Mouse (Mus musculus): ENCODE measurements around the gene Cyp2a4. TPM values are rescaled to one million over a fixed set of nuclear protein-coding genes. Genes with fewer than 3 reads are reported as not detected.
"Not testable (repeated sequence)": the region's sequence is repeated elsewhere in the genome, so short reads cannot be mapped to it uniquely, and the experiment has no call there.

Gene Cyp2a4
- not detected in 2 replicates for polyA plus RNA-seq (2012; ENCODE audit: insufficient read depth, insufficient read length, missing spikeins)

DNA sequence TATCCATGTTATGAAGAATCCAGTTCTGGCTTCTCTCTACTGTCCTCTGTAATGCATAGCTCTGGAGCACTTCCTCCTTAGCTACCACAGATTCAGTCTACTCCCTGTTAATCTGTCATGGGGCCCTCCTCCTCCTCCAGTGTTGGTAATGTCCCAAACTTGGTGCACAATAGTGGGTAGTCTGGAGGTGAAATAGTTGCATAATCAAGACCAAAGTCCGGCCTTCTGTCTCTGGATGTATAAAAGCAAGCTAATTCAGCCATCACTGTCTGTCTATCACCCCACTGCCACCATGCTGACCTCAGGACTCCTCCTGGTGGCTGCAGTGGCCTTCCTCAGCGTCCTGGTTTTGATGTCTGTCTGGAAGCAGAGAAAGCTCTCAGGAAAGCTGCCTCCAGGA, at the start of gene Cyp2a4:
Gene Cyp2a4, plus strand, starts transcription at position 244 of the 400 bp plus-strand sequence.
- not testable (repeated sequence) for H3K4me3 ChIP-seq (ENCODE audit: insufficient read depth, low read depth, low read length); H3K27ac ChIP-seq (replicated peaks; ENCODE audit: low read depth, low read length); H3K4me1 ChIP-seq (ENCODE audit: control insufficient read depth, insufficient read depth, insufficient read length, low read length)

DNA sequence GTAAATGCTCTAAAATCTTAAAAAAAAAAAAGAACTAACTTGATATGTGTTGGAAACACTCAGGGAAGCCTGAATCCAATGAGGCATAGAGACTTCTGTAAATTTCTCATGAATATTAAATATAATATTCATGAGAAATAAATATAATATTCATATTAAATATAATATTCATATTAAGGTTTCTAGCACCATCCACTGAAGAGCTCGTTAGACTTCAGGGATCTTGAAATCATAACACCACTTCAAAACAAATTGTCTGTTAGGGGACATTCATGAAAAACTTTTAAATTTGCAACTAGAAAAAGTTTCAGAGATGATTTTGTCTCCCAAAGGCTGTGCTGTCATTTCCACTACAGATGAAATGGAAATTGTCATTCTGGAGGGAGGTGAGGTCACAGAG, 46.9 kb upstream of the Cyp2a4 start, which contains the start of gene Vmn1r184:
Gene Vmn1r184, plus strand, starts transcription at position 301 of the 400 bp plus-strand sequence.
- not testable (repeated sequence) for H3K4me3 ChIP-seq (ENCODE audit: insufficient read depth, low read depth, low read length); H3K27ac ChIP-seq (replicated peaks; ENCODE audit: low read depth, low read length); H3K4me1 ChIP-seq (ENCODE audit: control insufficient read depth, insufficient read depth, insufficient read length, low read length)

DNA sequence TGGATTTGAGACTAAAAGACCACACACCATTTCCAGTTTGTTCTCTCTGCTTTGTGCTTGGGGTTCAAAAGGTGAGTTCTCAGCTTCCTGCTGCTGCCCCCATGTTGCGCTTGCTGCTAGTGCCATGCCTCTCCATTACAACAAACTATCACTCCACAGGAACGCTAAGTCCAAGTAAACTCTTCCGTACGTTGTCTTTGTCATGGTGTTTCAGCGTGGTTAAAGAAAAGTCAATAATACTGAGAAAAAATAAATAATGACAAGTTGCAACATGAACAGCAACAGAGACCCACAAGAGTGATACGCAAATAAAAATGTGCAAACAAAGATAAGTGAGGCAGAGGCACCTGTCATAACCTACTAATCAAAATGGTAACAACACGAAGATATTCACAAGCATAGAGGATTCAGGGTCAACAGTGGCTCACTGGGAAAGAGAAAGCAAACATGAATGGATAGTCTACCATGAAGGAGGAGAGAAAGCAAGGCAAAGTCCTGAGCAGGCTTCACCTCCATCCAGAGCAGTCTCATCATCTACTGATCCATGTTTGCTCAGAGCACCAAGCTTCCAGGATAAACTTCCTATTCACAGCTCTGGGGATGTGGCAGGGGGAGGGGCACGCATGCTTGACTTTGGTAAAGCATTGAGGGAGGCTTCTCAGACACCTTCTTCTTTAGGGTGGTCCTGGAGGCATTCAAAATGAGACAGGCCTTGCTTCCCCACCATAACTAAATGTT, 3.4 kb upstream of the Cyp2a4 start:
- not testable (repeated sequence) for H3K27ac ChIP-seq (replicated peaks; ENCODE audit: low read depth, low read length)

DNA sequence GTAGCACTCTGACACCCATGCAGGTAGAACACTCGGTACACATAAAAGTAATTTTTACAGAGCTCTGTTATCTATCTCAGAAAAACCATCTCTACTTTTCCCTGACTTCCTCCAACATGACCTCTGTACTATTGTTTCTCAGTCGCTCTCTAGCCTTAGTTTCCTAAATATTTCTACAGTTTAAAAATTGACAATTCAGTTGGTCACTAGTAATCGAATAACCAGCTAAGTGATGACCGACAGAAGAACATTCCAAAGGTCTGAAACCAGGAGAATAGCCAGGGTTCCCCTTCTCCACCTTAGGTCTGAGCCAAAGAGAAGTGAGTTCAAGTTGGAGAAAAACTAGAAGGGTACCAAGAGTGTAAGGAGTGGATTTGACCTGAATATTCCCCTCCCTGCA, 4.8 kb downstream of the Cyp2a4 start:
- not testable (repeated sequence) for H3K27ac ChIP-seq (replicated peaks; ENCODE audit: low read depth, low read length); H3K4me1 ChIP-seq (ENCODE audit: control insufficient read depth, insufficient read depth, insufficient read length, low read length); H3K4me3 ChIP-seq (ENCODE audit: insufficient read depth, low read depth, low read length)

More for the DNA sequence above, 3.4 kb upstream of the Cyp2a4 start:
- not testable (repeated sequence) for H3K4me1 ChIP-seq (ENCODE audit: control insufficient read depth, insufficient read depth, insufficient read length, low read length); H3K4me3 ChIP-seq (ENCODE audit: insufficient read depth, low read depth, low read length)

DNA sequence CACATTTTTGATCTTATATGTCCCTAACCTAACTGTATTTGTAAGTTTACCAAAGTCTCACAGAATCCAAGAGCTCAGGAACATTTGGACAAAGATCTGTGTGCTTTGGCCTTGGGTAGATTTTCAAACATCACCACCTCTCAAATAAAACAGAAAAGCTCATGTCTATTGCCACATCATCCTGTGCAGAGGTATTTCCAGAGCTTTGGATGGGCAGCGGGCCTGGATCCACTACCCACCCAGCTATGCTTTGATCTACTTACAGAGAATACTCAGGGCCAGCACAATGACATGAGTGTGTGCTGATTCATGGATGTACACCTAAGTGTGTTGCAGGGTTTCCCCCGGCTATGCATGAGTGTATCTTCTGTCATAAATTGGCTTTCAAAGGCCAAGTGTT, 8.2 kb downstream of the Cyp2a4 start:
- not testable (repeated sequence) for H3K27ac ChIP-seq (replicated peaks; ENCODE audit: low read depth, low read length); H3K4me3 ChIP-seq (ENCODE audit: insufficient read depth, low read depth, low read length); H3K4me1 ChIP-seq (ENCODE audit: control insufficient read depth, insufficient read depth, insufficient read length, low read length)

DNA sequence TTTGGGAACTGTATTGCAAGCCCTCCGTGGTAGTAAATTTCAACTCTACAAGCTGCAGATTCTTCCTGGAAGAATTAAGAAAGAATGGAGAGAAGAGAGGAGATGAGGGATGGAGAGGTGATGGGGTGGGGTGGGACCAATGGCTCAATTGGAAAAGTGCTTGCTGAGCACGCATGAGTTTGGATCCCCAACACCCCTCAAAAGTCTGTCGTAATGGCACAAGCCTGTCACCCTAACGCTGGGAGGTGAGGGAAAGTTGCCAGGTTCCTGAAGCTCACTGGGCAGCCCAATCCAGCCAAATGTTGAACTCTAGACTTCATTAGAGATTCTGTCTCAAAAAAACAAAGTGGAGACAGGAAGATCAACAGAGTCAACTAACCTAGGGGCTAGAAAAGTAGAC, 8.8 kb downstream of the Cyp2a4 start:
- H3K4me1 ChIP-seq (ENCODE audit: control insufficient read depth, insufficient read depth, insufficient read length, low read length); H3K27ac ChIP-seq (replicated peaks; ENCODE audit: low read depth, low read length); H3K4me3 ChIP-seq (ENCODE audit: insufficient read depth, low read depth, low read length): not testable (repeated sequence)

DNA sequence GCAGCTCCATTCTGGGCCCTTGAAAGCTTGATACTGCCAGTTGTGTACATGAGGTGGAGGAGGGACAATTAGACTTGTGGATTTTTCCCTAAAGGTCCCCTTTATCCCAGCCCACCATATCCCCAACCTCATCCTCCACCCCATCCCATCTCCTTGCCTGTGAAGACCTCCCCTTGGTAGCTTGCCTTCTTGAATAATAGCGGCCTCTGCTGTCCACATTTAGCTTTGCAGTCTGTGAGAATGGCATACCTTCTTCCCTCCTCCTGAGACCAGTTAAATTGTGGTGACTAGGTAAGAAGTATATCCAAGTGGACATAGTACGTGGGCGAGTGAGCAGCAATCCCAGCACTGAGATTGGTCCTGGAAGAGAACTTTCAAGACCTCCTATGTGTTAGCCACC, 13.4 kb downstream of the Cyp2a4 start:
- not testable (repeated sequence) for H3K4me1 ChIP-seq (ENCODE audit: control insufficient read depth, insufficient read depth, insufficient read length, low read length); H3K4me3 ChIP-seq (ENCODE audit: insufficient read depth, low read depth, low read length); H3K27ac ChIP-seq (replicated peaks; ENCODE audit: low read depth, low read length)

DNA sequence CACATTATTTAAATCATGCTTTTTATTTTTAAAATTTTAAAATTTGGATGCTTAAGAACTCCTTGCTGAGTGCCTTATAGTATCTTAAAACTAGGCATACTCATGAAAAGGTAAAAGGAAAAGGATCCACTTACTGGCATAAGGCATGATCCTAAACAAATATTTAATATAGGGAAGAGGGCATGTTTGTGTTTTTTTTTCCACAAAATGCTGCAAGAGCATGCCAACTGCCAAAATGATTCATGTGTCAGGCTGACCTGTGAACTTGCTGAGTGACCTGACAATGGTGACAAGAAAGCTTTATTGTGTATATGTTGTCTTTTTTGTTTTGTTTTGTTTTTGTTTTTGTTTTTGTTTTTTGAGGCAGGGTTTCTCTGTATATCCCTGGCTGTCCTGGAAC, 43.2 kb downstream of the Cyp2a4 start:
- not testable (repeated sequence) for H3K4me3 ChIP-seq (ENCODE audit: insufficient read depth, low read depth, low read length); H3K4me1 ChIP-seq (ENCODE audit: control insufficient read depth, insufficient read depth, insufficient read length, low read length); H3K27ac ChIP-seq (replicated peaks; ENCODE audit: low read depth, low read length)

DNA sequence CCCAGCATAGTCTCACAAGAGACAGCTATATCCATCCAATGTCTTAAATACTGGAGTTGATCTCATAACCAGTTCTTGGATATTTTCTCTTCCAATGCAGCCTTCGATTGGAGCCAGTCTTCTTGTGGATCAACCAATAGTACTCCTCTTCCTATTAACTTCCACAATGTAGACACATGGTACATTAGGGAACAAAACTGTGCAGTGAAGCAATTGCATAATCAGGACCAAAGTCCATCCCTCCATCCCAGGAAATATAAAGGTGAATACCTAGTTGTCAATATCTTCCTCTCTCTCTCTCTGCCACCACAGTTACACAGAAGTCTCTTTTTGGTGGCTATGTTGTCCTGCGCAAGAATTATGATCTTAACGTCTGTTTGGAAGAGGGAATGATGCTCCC, 45.3 kb downstream of the Cyp2a4 start:
- H3K27ac ChIP-seq (replicated peaks; ENCODE audit: low read depth, low read length); H3K4me3 ChIP-seq (ENCODE audit: insufficient read depth, low read depth, low read length); H3K4me1 ChIP-seq (ENCODE audit: control insufficient read depth, insufficient read depth, insufficient read length, low read length): not testable (repeated sequence)

DNA sequence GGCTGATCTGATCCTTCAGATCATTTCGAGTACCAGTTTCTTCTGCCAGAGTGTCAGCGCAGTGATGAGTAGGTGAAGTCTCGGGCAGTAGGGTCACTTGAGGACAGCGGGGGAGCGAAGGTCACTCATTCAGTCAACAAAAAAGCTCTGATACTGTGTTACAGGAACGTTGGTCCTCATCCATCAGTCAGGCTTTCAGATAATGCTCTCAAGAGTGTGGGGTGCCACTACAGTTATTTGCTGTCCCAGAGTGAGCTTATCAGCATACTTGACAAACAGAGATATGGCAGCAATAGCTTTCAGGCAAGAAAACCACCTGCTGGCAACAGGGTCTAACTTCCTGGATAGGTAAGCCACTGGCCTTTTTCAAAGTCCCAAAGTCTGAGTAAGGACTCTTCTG, 49.8 kb downstream of the Cyp2a4 start:
- H3K27ac ChIP-seq (replicated peaks; ENCODE audit: low read depth, low read length); H3K4me3 ChIP-seq (ENCODE audit: insufficient read depth, low read depth, low read length); H3K4me1 ChIP-seq (ENCODE audit: control insufficient read depth, insufficient read depth, insufficient read length, low read length): not testable (repeated sequence)

Other genes starting within 250 kb of the Cyp2a4 start
- not detected in 2 replicates for gene Cyp2b13, start 245.7 kb upstream of the Cyp2a4 start, polyA plus RNA-seq (2012; ENCODE audit: insufficient read depth, insufficient read length, missing spikeins)
- not detected in 2 replicates for gene Cyp2b9, start 133.8 kb upstream of the Cyp2a4 start, polyA plus RNA-seq (2012; ENCODE audit: insufficient read depth, insufficient read length, missing spikeins)
- gene Vmn1r184, start 46.8 kb upstream of the Cyp2a4 start, polyA plus RNA-seq (2012; ENCODE audit: insufficient read depth, insufficient read length, missing spikeins), result not detected in 2 replicates
- gene Nlrp9c, start 96.5 kb downstream of the Cyp2a4 start, polyA plus RNA-seq (2012; ENCODE audit: insufficient read depth, insufficient read length, missing spikeins), result not detected in 2 replicates
- not detected in 2 replicates for gene Nlrp4a, start 127.9 kb downstream of the Cyp2a4 start, polyA plus RNA-seq (2012; ENCODE audit: insufficient read depth, insufficient read length, missing spikeins)
- not detected in 2 replicates for gene Nlrp9a, start 227.9 kb downstream of the Cyp2a4 start, polyA plus RNA-seq (2012; ENCODE audit: insufficient read depth, insufficient read length, missing spikeins)

Measured in brown adipose tissue, adult 24 weeks (tissue).